Mouse (Mus musculus) liver, embryonic 13.5 days (tissue): ENCODE results near the gene Fdxr. TPM values are rescaled to one million over a fixed set of nuclear protein-coding genes. Genes with fewer than 3 reads are reported as not detected.
A peak's percentile ranks its signal among the peaks of the same experiment; 100 is the strongest.

Experiments
- ATAC-seq: fragments of 200-750 bp; cut with Nextera tagmentation; 2 replicates; pipeline ENCODE4 v1.8.0; 2017; ENCODE audit warnings: low read depth, mild to moderate bottlenecking, moderate number of reproducible peaks, moderate library complexity
- DNase-seq: peaks from one replicate; pipeline ENCODE4 v3.0.0; 2022
- H3K27ac ChIP-seq: fragments of 300-500 bp; sonication (generic); 2 replicates; pipeline ENCODE4 v1.5.1; 2015; ENCODE audit warnings: moderate library complexity, mild to moderate bottlenecking, inconsistent platforms
- H3K27me3 ChIP-seq: fragments of 300-500 bp; sonication (generic); 2 replicates; pipeline ENCODE4 v1.6.1; 2015; ENCODE audit warnings: mild to moderate bottlenecking, inconsistent platforms
- H3K36me3 ChIP-seq: fragments of 300-500 bp; sonication (generic); 2 replicates; pipeline ENCODE4 v1.6.1; 2015; ENCODE audit warnings: mild to moderate bottlenecking, inconsistent platforms
- H3K4me1 ChIP-seq: fragments of 300-500 bp; sonication (generic); replicated peaks from 2 replicates; pipeline ENCODE4 v1.6.1; 2015; ENCODE audit warnings: inconsistent platforms
- H3K4me2 ChIP-seq: fragments of 300-500 bp; sonication (generic); 2 replicates; pipeline ENCODE4 v1.6.1; 2015; ENCODE audit warnings: inconsistent platforms, mild to moderate bottlenecking, moderate library complexity
- H3K4me3 ChIP-seq: fragments of 300-500 bp; sonication (generic); replicated peaks from 2 replicates; pipeline ENCODE4 v1.5.1; 2015; ENCODE audit warnings: mild to moderate bottlenecking, inconsistent platforms
- H3K9ac ChIP-seq: fragments of 300-500 bp; sonication (generic); 2 replicates; pipeline ENCODE4 v1.6.1; 2015; ENCODE audit warnings: mild to moderate bottlenecking, inconsistent platforms
- H3K9me3 ChIP-seq: fragments of 300-500 bp; sonication (generic); replicated peaks from 2 replicates; pipeline ENCODE4 v1.6.1; 2016; ENCODE audit warnings: inconsistent platforms
- WGBS: fragments of 180-500 bp; shearing (Covaris S2); methylation state at CpG from one replicate; pipeline ENCODE4 v1.1.7; 2015; ENCODE audit not compliant: insufficient replicate concordance; 5-methylcytosine and 5-hydroxymethylcytosine counted together
- polyA plus RNA-seq: library from polyadenylated mRNA; unstranded; fragments of >200 nt; fragmentation: Nextera tagmentation; extraction: Ambion mirVana; gene quantifications from 2 replicates; pipeline ENCODE4 v1.2.1, GENCODE M21; 2015

The Fdxr gene
- polyA plus RNA-seq, 1 experiment from 2014 or later: 16.3 TPM

DNA sequence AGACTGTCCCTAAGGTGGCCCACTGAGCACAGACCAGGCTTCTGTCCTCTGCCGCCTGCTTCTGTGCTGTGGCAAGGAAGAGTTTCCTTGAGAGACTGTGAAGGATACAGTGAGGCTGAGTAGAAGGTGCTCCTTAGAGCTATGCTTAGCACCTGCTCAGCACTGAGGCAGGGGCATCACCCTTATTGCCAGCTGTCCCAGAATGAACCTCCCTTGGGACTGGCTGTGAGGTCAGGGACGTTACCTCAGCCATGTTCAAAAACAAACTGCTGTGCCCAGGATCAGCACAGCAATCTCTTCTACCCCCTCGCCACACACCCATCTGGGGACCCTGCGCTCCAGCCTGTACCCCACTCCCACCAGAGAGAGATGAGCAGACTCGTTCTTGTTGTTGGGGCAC lies 44.0 kb downstream of the Fdxr start:
- no peak overlapping the region for H3K4me3 ChIP-seq
- WGBS: 75% methylated on average over 5 of the region's 5 CpGs
- H3K4me1 ChIP-seq: peaks cover 39% of the 10 kb centered on the region
- no peak overlapping the region for H3K4me2 ChIP-seq
- no peaks in the 10 kb centered on the region for H3K9me3 ChIP-seq
- H3K27me3 ChIP-seq: no peaks in the 10 kb centered on the region
- DNase-seq (no peak), ATAC-seq (no peak)
- no peak overlapping the region for H3K27ac ChIP-seq
- H3K36me3 ChIP-seq: no peaks in the 10 kb centered on the region
- H3K9ac ChIP-seq: no peak overlapping the region

DNA sequence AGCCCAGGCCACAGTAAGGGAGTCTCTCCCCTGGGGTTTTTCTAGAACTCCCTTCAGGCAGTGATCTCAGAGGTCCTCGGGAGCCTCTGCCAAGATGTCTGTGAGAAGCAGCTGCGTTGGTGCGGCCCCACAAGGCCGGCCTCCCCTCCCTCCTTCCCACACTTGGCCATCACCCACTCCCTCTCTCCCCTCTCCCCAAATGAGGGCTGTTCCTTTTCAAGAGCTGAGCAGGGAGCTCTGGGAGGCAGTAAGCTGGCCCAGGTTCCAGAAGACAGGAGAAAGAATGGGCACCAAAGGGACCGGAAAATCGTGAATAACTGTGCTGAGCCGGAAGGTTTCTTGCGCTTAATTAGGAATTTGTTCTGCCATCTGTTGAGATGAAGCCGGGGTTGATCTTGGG lies 44.9 kb downstream of the Fdxr start:
- WGBS: 57% methylated on average over 9 of the region's 9 CpGs
- Histone ChIP-seq H3K27ac (no peak overlapping the region), H3K4me2 (no peak overlapping the region), H3K9ac (peak overlapping the region; percentile 29; the same call in 1 of the 2 replicates), H3K9me3 (no peaks in the 10 kb centered on the region), H3K4me1 (peaks cover 46% of the 10 kb centered on the region), H3K27me3 (no peaks in the 10 kb centered on the region), H3K4me3 (no peak overlapping the region), H3K36me3 (no peaks in the 10 kb centered on the region)
- no peak for ATAC-seq
- DNase-seq: no peak

DNA sequence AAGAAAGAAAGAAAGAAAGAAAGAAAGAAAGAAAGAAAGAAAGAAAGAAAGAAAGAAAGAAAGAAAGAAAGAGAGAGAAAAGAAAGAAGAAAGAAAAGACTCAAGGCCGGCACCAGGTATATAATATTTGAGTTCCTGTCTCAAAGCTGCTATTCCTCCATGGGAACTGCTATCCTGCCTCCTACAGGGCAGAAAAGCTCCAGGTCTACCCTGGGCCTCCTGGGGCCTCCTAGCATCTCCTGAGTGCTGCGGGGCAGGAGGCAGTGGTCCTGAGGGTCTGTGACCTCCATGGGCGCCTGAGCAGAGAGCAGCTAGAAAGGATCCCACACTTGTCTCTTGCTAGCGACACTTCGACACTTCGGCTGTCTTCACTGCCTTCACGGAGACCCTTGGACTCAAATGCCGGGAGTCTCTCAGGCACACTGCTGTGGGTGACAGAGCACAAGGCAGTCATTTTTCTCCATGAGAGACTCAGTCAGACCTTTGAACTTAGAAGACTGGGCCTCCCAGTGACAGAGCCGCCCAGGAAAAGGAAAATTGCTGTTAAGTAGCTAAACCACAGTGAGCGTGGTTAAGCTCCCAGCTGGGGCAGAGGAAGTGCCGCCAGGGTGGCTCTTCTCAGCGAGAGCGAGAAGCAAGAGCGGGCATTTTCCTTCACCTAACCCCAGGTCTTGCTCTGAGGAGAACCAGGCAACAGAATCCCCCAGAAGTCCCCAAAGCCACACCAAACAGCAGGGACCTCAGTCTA lies 45.5 kb downstream of the Fdxr start:
- ATAC-seq: no peak
- Histone ChIP-seq H3K4me2 (no peak overlapping the region), H3K9ac (peak overlapping the region; percentile 29; the same call in 1 of the 2 replicates), H3K9me3 (no peaks in the 10 kb centered on the region), H3K36me3 (no peaks in the 10 kb centered on the region), H3K4me1 (peaks cover 47% of the 10 kb centered on the region), H3K27ac (no peak overlapping the region), H3K4me3 (no peak overlapping the region), H3K27me3 (no peaks in the 10 kb centered on the region)
- WGBS: 44% methylated on average over 14 of the region's 14 CpGs
- no peak for DNase-seq

DNA sequence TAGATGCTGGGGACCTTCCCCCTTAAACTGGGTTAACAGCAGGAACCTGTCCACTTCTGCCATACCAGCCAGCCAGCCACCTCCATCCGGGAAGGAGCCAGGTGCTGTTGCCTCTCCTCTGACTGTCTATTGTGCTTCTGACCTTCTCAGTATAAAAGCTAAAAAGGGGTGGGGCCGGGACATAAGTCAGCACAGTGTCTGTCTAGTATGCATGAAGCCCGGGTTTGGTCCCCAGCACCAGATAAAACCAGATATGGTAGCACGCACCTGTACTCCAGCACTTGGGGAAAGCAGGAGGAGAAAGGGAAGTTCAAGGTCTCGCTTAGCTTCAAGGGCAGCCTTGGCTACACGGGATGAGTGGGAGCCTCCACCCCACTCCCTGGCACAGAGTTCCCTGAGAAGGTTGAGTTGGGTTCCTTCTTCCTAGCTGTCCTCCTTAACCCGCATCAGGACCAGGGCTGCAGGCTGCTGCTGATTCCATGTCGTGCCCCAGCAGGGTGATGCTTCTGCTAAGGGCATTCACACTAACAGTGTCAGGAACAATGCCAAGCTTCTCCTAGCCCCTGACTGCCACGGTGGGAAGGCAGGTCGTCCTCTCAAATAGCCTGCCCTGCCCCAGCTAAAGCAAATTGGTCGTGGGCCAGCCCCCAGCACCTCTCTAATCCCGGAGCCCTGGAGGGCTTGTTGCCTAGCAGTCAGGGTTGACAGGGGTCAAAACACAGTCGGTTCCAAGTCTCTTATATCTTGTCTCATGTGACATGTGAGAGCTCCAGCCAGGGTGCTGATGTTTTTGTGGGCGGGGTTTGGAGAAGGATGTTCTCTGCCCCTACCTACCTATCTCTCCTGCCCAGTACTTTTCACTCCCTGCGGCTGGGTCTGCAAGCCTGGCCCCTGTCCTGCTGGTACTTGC lies 47.6 kb downstream of the Fdxr start:
- no peaks in the 10 kb centered on the region for H3K36me3 ChIP-seq
- no peak overlapping the region for H3K27ac ChIP-seq
- no peak overlapping the region for H3K9ac ChIP-seq
- WGBS: 57% methylated on average over 15 of the region's 15 CpGs
- ATAC-seq (no peak), DNase-seq (no peak)
- H3K9me3 ChIP-seq: no peaks in the 10 kb centered on the region
- peaks cover 48% of the 10 kb centered on the region for H3K4me1 ChIP-seq
- H3K4me3 ChIP-seq: no peak overlapping the region
- no peak overlapping the region for H3K4me2 ChIP-seq
- H3K27me3 ChIP-seq: no peaks in the 10 kb centered on the region

DNA sequence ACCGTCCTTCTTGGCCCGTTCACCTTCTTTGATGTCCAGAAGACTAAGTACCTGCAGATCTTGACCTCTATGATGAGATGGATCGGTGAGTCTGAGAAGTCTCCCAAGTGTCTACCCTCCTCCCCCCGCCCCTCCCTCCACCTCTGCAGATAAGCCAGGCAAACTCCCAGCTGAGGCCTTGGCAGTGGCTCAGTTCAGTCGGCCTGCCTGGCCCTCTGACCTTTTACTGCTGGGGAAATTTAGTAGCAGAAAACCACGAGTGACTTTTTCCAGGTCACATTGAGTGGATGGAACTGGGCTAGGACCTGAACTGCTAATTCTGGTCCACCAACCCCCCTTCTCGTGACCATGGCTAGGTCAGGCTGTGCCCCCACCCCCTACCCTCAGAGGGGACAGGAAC lies 48.4 kb downstream of the Fdxr start:
- H3K9me3 ChIP-seq: no peaks in the 10 kb centered on the region
- no peaks in the 10 kb centered on the region for H3K36me3 ChIP-seq
- no peak for DNase-seq
- H3K27ac ChIP-seq: no peak overlapping the region
- H3K4me1 ChIP-seq: peaks cover 53% of the 10 kb centered on the region
- H3K9ac ChIP-seq: no peak overlapping the region
- no peak overlapping the region for H3K4me2 ChIP-seq
- ATAC-seq: no peak
- 53% methylated on average over 7 of the region's 7 CpGs for WGBS
- H3K4me3 ChIP-seq: no peak overlapping the region
- H3K27me3 ChIP-seq: no peaks in the 10 kb centered on the region

DNA sequence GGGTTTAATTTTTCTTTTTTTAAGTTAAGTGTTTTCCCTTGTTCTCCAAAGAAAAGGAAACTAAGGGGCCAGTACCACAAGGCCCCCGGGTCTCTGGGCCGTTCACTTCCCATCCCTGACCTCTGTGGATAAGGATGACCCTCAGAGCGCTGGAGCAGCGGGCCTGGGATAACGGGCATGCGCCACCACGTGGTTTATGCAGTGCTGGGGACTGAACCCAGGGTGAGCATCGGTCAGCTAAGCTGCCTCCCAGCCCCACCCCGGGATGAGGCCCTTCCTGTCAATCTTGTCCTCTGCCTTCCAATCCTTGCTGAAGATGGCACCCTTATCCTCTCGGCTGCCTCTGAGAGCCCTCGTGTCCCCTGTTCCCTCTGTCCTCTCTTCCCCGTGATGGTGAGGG lies 49.2 kb downstream of the Fdxr start:
- H3K4me2 ChIP-seq: no peak overlapping the region
- H3K4me1 ChIP-seq: peaks cover 58% of the 10 kb centered on the region
- 62% methylated on average over 12 of the region's 12 CpGs for WGBS
- no peaks in the 10 kb centered on the region for H3K9me3 ChIP-seq
- H3K27me3 ChIP-seq: no peaks in the 10 kb centered on the region
- H3K9ac ChIP-seq: no peak overlapping the region
- no peaks in the 10 kb centered on the region for H3K36me3 ChIP-seq
- no peak for DNase-seq
- no peak overlapping the region for H3K27ac ChIP-seq
- no peak overlapping the region for H3K4me3 ChIP-seq
- ATAC-seq: no peak

DNA sequence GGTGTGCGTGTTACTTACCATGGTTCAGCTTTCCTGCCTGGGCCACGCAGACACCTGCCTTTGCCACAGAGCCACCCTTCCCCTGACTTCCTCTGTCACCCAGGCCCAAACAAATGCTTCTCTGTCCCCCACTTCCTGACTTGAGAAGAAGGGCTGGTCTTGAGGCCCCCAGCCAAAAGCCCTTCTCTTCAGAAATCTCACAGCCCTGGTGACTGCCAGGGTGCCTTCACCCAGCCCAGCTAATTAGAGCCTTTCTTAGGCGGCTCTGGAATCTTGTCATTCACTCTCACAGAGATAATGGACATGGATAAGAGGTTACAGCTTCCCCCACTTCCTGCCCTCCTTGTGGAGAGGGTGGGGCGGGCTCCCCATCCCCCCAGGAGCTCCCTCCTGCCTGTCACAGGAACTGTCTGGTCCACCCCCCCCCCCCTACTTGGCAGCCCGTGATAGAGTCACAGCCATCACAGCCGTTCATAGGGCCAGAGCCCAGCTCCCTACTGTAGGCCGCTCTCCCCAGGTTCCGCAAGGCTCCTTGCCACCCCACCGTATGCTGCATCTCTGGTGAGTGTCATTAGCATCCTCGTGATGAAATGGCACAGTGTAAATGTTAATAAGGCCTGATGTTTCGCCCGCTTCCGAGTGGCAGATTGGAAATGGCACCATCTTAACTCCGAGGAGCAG lies 49.9 kb downstream of the Fdxr start:
- peak; percentile 32; the same call in 1 of the 2 replicates for ATAC-seq
- H3K4me3 ChIP-seq: no peak overlapping the region
- no peak for DNase-seq
- peaks cover 60% of the 10 kb centered on the region for H3K4me1 ChIP-seq
- no peak overlapping the region for H3K27ac ChIP-seq
- WGBS: 53% methylated on average over 14 of the region's 14 CpGs
- H3K9me3 ChIP-seq: no peaks in the 10 kb centered on the region
- H3K4me2 ChIP-seq: no peak overlapping the region
- H3K27me3 ChIP-seq: no peaks in the 10 kb centered on the region
- no peak overlapping the region for H3K9ac ChIP-seq
- H3K36me3 ChIP-seq: no peaks in the 10 kb centered on the region

DNA sequence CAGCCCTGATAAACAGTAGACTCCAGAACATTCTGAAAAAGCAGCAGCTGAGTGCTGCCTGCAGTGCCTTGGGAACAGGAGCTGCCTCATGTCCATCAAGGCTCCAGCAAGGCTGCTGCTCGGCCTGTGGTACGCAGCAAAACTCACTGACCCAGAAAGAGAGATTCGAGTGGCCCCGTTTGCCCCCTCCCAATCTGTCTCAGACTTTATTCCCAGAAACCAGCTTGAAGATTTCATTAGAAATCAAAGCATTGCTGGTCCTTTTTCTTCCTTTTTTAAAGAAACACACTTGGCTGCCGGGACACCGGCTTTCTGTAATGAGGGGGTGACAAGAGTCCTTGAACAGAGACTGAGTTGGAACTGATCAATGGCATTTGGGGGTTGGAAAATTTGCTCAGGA lies 51.5 kb downstream of the Fdxr start:
- Histone ChIP-seq H3K4me2 (no peak overlapping the region), H3K4me3 (no peak overlapping the region), H3K9me3 (no peaks in the 10 kb centered on the region), H3K27ac (no peak overlapping the region), H3K27me3 (no peaks in the 10 kb centered on the region), H3K4me1 (peaks cover 50% of the 10 kb centered on the region), H3K9ac (no peak overlapping the region), H3K36me3 (no peaks in the 10 kb centered on the region)
- WGBS: 79% methylated on average over 6 of the region's 6 CpGs
- ATAC-seq (no peak), DNase-seq (no peak)

DNA sequence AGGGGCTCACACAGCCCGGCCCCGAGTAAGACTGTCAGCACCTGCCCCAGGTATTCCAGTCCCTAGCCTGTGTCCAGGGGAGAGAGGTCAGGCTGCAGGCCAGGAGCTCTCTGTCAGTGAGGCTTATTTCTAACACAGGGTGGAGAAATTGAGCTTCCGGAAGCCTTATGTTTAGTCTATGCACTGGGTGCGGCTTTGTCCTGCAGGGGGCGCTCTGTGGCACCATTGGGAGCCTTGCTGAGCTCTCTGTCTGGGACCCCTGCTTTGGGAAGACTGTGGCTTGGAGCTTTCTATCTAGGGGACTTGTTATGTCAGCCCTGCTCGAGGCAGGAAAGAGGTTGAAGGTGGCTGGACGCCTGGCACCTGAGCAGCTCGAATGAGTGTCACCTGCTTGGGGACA lies 52.0 kb downstream of the Fdxr start:
- DNase-seq: no peak
- WGBS: 52% methylated on average over 8 of the region's 8 CpGs
- no peaks in the 10 kb centered on the region for H3K9me3 ChIP-seq
- no peak overlapping the region for H3K27ac ChIP-seq
- no peaks in the 10 kb centered on the region for H3K36me3 ChIP-seq
- no peak for ATAC-seq
- H3K4me1 ChIP-seq: peaks cover 54% of the 10 kb centered on the region
- H3K4me2 ChIP-seq: no peak overlapping the region
- no peak overlapping the region for H3K4me3 ChIP-seq
- no peaks in the 10 kb centered on the region for H3K27me3 ChIP-seq
- no peak overlapping the region for H3K9ac ChIP-seq

DNA sequence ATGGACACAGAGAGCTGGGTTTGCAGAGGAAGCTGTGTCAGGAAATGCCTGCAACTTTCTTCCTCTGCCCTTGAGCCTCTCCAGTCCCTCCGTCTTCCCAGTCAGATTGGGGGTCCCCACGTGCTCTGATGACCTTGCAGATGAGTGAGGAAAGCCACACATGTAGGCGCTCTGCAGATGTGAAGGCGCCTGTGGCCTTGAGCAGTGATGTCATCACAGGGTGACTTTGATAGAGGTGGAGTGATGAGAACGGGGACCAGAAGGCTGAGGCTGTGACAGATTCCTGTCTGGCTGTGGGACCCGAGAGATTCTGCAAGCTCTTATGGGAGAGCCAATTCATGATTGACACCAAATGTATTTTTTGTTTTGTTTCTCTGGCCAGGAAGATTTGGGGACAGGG lies 53.0 kb downstream of the Fdxr start:
- DNase-seq (no peak), ATAC-seq (no peak)
- no peak overlapping the region for H3K4me2 ChIP-seq
- H3K4me1 ChIP-seq: peaks cover 64% of the 10 kb centered on the region
- no peaks in the 10 kb centered on the region for H3K36me3 ChIP-seq
- no peaks in the 10 kb centered on the region for H3K9me3 ChIP-seq
- no peak overlapping the region for H3K4me3 ChIP-seq
- no peak overlapping the region for H3K27ac ChIP-seq
- H3K9ac ChIP-seq: no peak overlapping the region
- WGBS: 45% methylated on average over 6 of the region's 6 CpGs
- no peaks in the 10 kb centered on the region for H3K27me3 ChIP-seq

DNA sequence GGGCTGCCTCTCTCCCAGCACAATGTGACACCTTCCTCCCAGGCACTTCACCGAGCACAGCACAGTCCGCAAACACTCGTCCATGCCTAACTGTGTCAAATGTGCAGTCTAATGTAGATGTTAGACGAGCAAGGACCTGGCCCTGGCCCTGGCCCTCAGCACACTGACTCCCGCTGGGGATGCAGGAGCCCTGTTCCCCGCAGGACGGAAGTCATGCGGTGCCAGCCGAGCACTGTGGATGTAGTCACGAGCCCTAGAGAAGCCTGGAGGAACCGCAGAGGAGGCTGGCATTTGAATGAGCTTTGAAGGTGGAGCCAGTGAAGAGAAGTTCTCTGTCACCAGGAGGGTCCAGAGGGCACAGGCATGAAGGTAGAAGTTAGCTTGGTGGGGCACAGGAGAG lies 53.4 kb downstream of the Fdxr start:
- WGBS: 57% methylated on average over 11 of the region's 11 CpGs
- no peak overlapping the region for H3K27ac ChIP-seq

More for the DNA sequence above, 53.4 kb downstream of the Fdxr start:
- Histone ChIP-seq H3K36me3 (no peaks in the 10 kb centered on the region), H3K27me3 (no peaks in the 10 kb centered on the region), H3K9me3 (no peaks in the 10 kb centered on the region), H3K4me3 (no peak overlapping the region), H3K9ac (no peak overlapping the region), H3K4me2 (no peak overlapping the region), H3K4me1 (peaks cover 65% of the 10 kb centered on the region)
- DNase-seq: no peak
- no peak for ATAC-seq
